ENCODE assay signal across 29 mouse cellular contexts in genomic region chr11:85117160-85117559, GRCm38 (mm10). TPM values are rescaled to one million over a fixed set of nuclear protein-coding genes. Genes with fewer than 3 reads are reported as not detected.
DNase-seq lines count a peak whose midpoint lies in the region; ATAC-seq and TF ChIP-seq lines count a peak whose summit lies in the region.
"Had no signal": no experiment of that assay in that cellular context is flagged by ENCODE, and none has a peak within 500 bp of the region (broad histone marks: within the 10 kb centered on the region; RNA-seq: fewer than 3 reads in every experiment).

No protein-coding gene starts in this region.

- no peak for DNase-seq in liver, embryonic 11.5 days (ENCODE audit: low spot score)
- no peak for DNase-seq in liver
- DNase-seq in liver, embryonic 14.5 days (ENCODE audit: low read depth in 3 of 3, low spot score in 3 of 3): peak; percentile 60 to 70 (median 67)
- no peak for DNase-seq in liver, postnatal 0 days
- DNase-seq in spleen, adult 18-20 months: no peak
- DNase-seq in adrenal gland, postnatal 25 days: no peak
- DNase-seq in kidney, adult 2 months: no peak
- DNase-seq: adrenal gland, adult 8-10 months; adrenal gland, postnatal 36 days; cerebellum, adult 11-12 months; cerebellum, adult 8-10 months; cerebellum, postnatal 10 days; gastrocnemius, postnatal 10 days; gastrocnemius, postnatal 36 days; heart, adult 2 months; heart, postnatal 14 days; heart, postnatal 4 days had no signal

- TF ChIP-seq CTCF in liver, embryonic 14.5 days (IDR thresholded peaks at IDR 0.05; ENCODE audit: low read depth): no peak
- no peak for TF ChIP-seq CTCF in liver, postnatal 0 days (IDR thresholded peaks at IDR 0.05; ENCODE audit: low read depth)
- TF ChIP-seq CTCF in kidney, adult 2 months (conservative IDR thresholded peaks at IDR 0.05; ENCODE audit: insufficient read depth, insufficient read length, low read depth, low read length): no peak

- peaks cover 20% of the 10 kb centered on the region for H3K4me1 ChIP-seq in liver, embryonic 11.5 days (replicated peaks; ENCODE audit: control insufficient read depth, insufficient read depth, low read length)
- H3K4me1 ChIP-seq in liver, embryonic 14.5 days (replicated peaks; ENCODE audit: control insufficient read depth in 2 of 2, insufficient read depth in 2 of 2, low read length in 1 of 2): peaks cover 61 to 73% of the 10 kb centered on the region in 2 experiments
- H3K4me1 ChIP-seq in liver, postnatal 0 days (ENCODE audit: insufficient read depth): peaks cover 22% of the 10 kb centered on the region
- H3K4me1 ChIP-seq in kidney, adult 2 months (ENCODE audit: control insufficient read depth, insufficient read depth, low read length): no peaks in the 10 kb centered on the region
- H3K4me1 ChIP-seq: forebrain, embryonic 10.5 days; forebrain, embryonic 13.5 days; heart, embryonic 10.5 days; hindbrain, embryonic 15.5 days had no signal

- no peak; the same call in 1 of the 2 replicates for ATAC-seq in liver, embryonic 11.5 days (replicated peaks; ENCODE audit: low FRiP score)
- peak; percentile 81 for ATAC-seq in erythroid progenitor cell, adult 5-6 weeks (replicated peaks; ENCODE audit: low FRiP score, poor library complexity, severe bottlenecking)
- ATAC-seq in liver, embryonic 14.5 days (ENCODE audit: insufficient read depth): peak; percentile 53; the same call in 1 of the 2 replicates
- peak; percentile 53 for ATAC-seq in liver, postnatal 0 days
- ATAC-seq: activated CD4-positive, CD25-positive, alpha-beta regulatory T cell, adult 4 months; forebrain, embryonic 13.5 days; forebrain, embryonic 16.5 days had no signal

- H3K4me2 ChIP-seq in liver, embryonic 11.5 days: peak overlapping the region; percentile 29; the same call in 1 of the 2 replicates
- H3K4me2 ChIP-seq in liver, embryonic 14.5 days (ENCODE audit: low read depth): peak overlapping the region; percentile 70
- H3K4me2 ChIP-seq in liver, postnatal 0 days (ENCODE audit: low read depth, low read length): peak overlapping the region; percentile 43; the same call in 1 of the 2 replicates
- H3K4me2 ChIP-seq: forebrain, embryonic 13.5 days; heart, embryonic 13.5 days; hindbrain, embryonic 15.5 days had no signal

- H3K9ac ChIP-seq in liver, embryonic 11.5 days (ENCODE audit: low read depth, low read length): no peak overlapping the region
- peak overlapping the region; percentile 37; the same call in 1 of the 2 replicates for H3K9ac ChIP-seq in liver, embryonic 14.5 days (replicated peaks)
- H3K9ac ChIP-seq in liver, postnatal 0 days (replicated peaks): no peak overlapping the region
- H3K9ac ChIP-seq: forebrain, embryonic 13.5 days; heart, embryonic 13.5 days; hindbrain, embryonic 15.5 days had no signal

- H3K27ac ChIP-seq in liver, embryonic 11.5 days (ENCODE audit: low read depth, low read length): no peak overlapping the region; the same call in 1 of the 2 replicates
- H3K27ac ChIP-seq in liver, embryonic 14.5 days: peak overlapping the region; percentile 93
- H3K27ac ChIP-seq in liver, postnatal 0 days (ENCODE audit: low read depth): peak overlapping the region; percentile 84
- no peak overlapping the region for H3K27ac ChIP-seq in kidney, adult 2 months (ENCODE audit: insufficient read depth, low read depth, low read length)
- H3K27ac ChIP-seq: forebrain, embryonic 10.5 days; forebrain, embryonic 13.5 days; heart, adult 2 months; heart, embryonic 10.5 days; heart, embryonic 13.5 days; hindbrain, embryonic 15.5 days had no signal

- H3K27me3 ChIP-seq in liver, embryonic 11.5 days (replicated peaks; ENCODE audit: control insufficient read depth, insufficient read depth, low read length): no peaks in the 10 kb centered on the region
- no peaks in the 10 kb centered on the region for H3K27me3 ChIP-seq in liver, embryonic 14.5 days (ENCODE audit: control insufficient read depth, insufficient read depth, low read length)
- no peaks in the 10 kb centered on the region for H3K27me3 ChIP-seq in liver, postnatal 0 days (ENCODE audit: insufficient read depth, low read length)
- H3K27me3 ChIP-seq in kidney, adult 2 months (replicated peaks; ENCODE audit: control insufficient read depth, insufficient read depth, low read length): no peaks in the 10 kb centered on the region
- H3K27me3 ChIP-seq: forebrain, embryonic 13.5 days; heart, embryonic 13.5 days; hindbrain, embryonic 15.5 days had no signal

- H3K36me3 ChIP-seq in liver, embryonic 11.5 days (ENCODE audit: control insufficient read depth, insufficient read depth, low read length): no peaks in the 10 kb centered on the region; the same call in 1 of the 2 replicates
- peaks cover 6% of the 10 kb centered on the region for H3K36me3 ChIP-seq in liver, embryonic 14.5 days (replicated peaks; ENCODE audit: control insufficient read depth, insufficient read depth, low read depth)
- no peaks in the 10 kb centered on the region; the same call in none of the 2 replicates for H3K36me3 ChIP-seq in liver, postnatal 0 days (replicated peaks; ENCODE audit: insufficient read depth, low read length)
- H3K36me3 ChIP-seq in kidney, adult 2 months (ENCODE audit: control insufficient read depth, insufficient read depth, low read length): no peaks in the 10 kb centered on the region
- H3K36me3 ChIP-seq: forebrain, embryonic 10.5 days; heart, embryonic 10.5 days; hindbrain, embryonic 15.5 days had no signal

- no peak for TF ChIP-seq POLR2A in kidney, adult 2 months (IDR thresholded peaks at IDR 0.05; ENCODE audit: low read depth, low read length)

- H3K4me3 ChIP-seq in liver, embryonic 11.5 days (ENCODE audit: low read depth, low read length): no peak overlapping the region
- H3K4me3 ChIP-seq in liver, embryonic 14.5 days (ENCODE audit: insufficient read depth in 1 of 2, low read depth in 2 of 2, low read length in 2 of 2): no peak overlapping the region; a peak in 1 of 4 replicates
- no peak overlapping the region for H3K4me3 ChIP-seq in liver, postnatal 0 days (ENCODE audit: low read depth, low read length)
- no peak overlapping the region for H3K4me3 ChIP-seq in kidney, adult 2 months (ENCODE audit: insufficient read depth, low read depth, low read length)
- H3K4me3 ChIP-seq: forebrain, embryonic 10.5 days; forebrain, embryonic 13.5 days; heart, adult 2 months; heart, embryonic 10.5 days; heart, embryonic 13.5 days; hindbrain, embryonic 15.5 days had no signal

- no peaks in the 10 kb centered on the region for H3K9me3 ChIP-seq in liver, embryonic 11.5 days (ENCODE audit: control insufficient read depth, low read length)
- no peaks in the 10 kb centered on the region for H3K9me3 ChIP-seq in liver, embryonic 14.5 days (ENCODE audit: control insufficient read depth, low read length)
- no peaks in the 10 kb centered on the region for H3K9me3 ChIP-seq in liver, postnatal 0 days (ENCODE audit: low read length)
- H3K9me3 ChIP-seq: forebrain, embryonic 10.5 days; forebrain, embryonic 13.5 days; heart, embryonic 10.5 days; heart, embryonic 13.5 days; hindbrain, embryonic 15.5 days had no signal

- peak; percentile 62; the same call in 1 of the 2 replicates for TF ChIP-seq EP300 in liver, embryonic 14.5 days (IDR thresholded peaks at IDR 0.05; ENCODE audit: low read depth)
- peak; percentile 65 for TF ChIP-seq EP300 in liver, postnatal 0 days (IDR thresholded peaks at IDR 0.05; ENCODE audit: low read depth)

RNA-seq across cellular contexts. Expression of gene Usp32, which starts 22.8 kb away (rescaled TPM):
- polyA plus RNA-seq in liver, embryonic 11.5 days (2014; fragmentation: Nextera tagmentation; extraction: Ambion mirVana): 7.9 and 10.9 TPM in 2 replicates
- total RNA-seq in erythroid progenitor cell, adult 5-6 weeks (2015; ENCODE audit: low replicate concordance): 248 and 268 TPM in 2 replicates
- total RNA-seq in erythroid progenitor cell, adult 5-6 weeks (2017; ENCODE audit: low replicate concordance): 357 and 586 TPM in 2 replicates
- polyA plus RNA-seq in liver, embryonic 14.5 days (2012; rRNA removed): 15.0 and 25.6 TPM in 2 replicates
- 14.4 and 17.7 TPM in 2 replicates for polyA plus RNA-seq in liver, embryonic 14.5 days (2014; fragmentation: Nextera tagmentation; extraction: Ambion mirVana)
- 4.7 and 6.1 TPM in 2 replicates for polyA plus RNA-seq in liver, postnatal 0 days (2015; fragmentation: Nextera tagmentation; extraction: Ambion mirVana)
- total RNA-seq in adrenal gland, postnatal 25 days (2021): 44.9 and 54.7 TPM in 2 replicates
- polyA plus RNA-seq in kidney, adult 2 months (2012; rRNA removed): 8.0 and 9.6 TPM in 2 replicates

RNA-seq across cellular contexts. Expression of gene 1700125H20Rik, which starts 53.0 kb away (rescaled TPM):
- 0.26 TPM in 1 of 2 replicates, not detected in the other for polyA plus RNA-seq in liver, embryonic 11.5 days (2014; fragmentation: Nextera tagmentation; extraction: Ambion mirVana)
- 6.5 TPM in 1 of 2 replicates, not detected in the other for total RNA-seq in erythroid progenitor cell, adult 5-6 weeks (2015; ENCODE audit: low replicate concordance)
- total RNA-seq in erythroid progenitor cell, adult 5-6 weeks (2017; ENCODE audit: low replicate concordance): not detected in 2 replicates
- polyA plus RNA-seq in liver, embryonic 14.5 days (2012; rRNA removed): not detected in 2 replicates
- 0.25 TPM in 1 of 2 replicates, not detected in the other for polyA plus RNA-seq in liver, embryonic 14.5 days (2014; fragmentation: Nextera tagmentation; extraction: Ambion mirVana)
- 0.16 and 0.33 TPM in 2 replicates for polyA plus RNA-seq in liver, postnatal 0 days (2015; fragmentation: Nextera tagmentation; extraction: Ambion mirVana)
- total RNA-seq in adrenal gland, postnatal 25 days (2021): 3.9 and 5.6 TPM in 2 replicates
- polyA plus RNA-seq in kidney, adult 2 months (2012; rRNA removed): not detected in 2 replicates
- total RNA-seq: ES-E14; gastrocnemius, adult 18-20 months; gastrocnemius, postnatal 10 days; gastrocnemius, postnatal 36 days; heart, adult 2 months; heart, postnatal 14 days had no signal
- polyA plus RNA-seq: activated CD4-positive, CD25-positive, alpha-beta regulatory T cell, adult 4 months; embryonic facial prominence, embryonic 11.5 days; heart, adult 2 months; heart, embryonic 10.5 days; heart, embryonic 16.5 days had no signal

Comparison
In these comparisons a context has a peak if more than half of its experiments do, and no peak if none do; other contexts are left out.
1. DNase-seq: peak in liver, embryonic 14.5 days (3 of 3); none in liver, embryonic 11.5 days (single experiment), liver (single experiment), liver, postnatal 0 days (single experiment), spleen, adult 18-20 months (0 of 2), adrenal gland, postnatal 25 days (single experiment) and kidney, adult 2 months (single experiment).
2. H3K27ac ChIP-seq: peak in liver, embryonic 14.5 days (single experiment) and liver, postnatal 0 days (single experiment); none in liver, embryonic 11.5 days (single experiment) and kidney, adult 2 months (single experiment).
3. Peak in every context shown above with its lines, with median percentiles within 50 percentile points of each other: H3K4me2 ChIP-seq.